ENCODE assay signal across 26 mouse cellular contexts in genomic region chr3:129824891-129825290, GRCm38 (mm10). TPM values are rescaled to one million over a fixed set of nuclear protein-coding genes. Genes with fewer than 3 reads are reported as not detected.
DNase-seq lines count a peak whose midpoint lies in the region; TF ChIP-seq lines count a peak whose summit lies in the region.
"Had no signal": no experiment of that assay in that cellular context is flagged by ENCODE, and none has a peak within 500 bp of the region (broad histone marks: within the 10 kb centered on the region; RNA-seq: fewer than 3 reads in every experiment).

No protein-coding gene starts in this region.

- H3K27ac ChIP-seq in CH12.LX (ENCODE audit: insufficient read depth, low read depth) (no peak overlapping the region), ES-E14 (ENCODE audit: insufficient read depth, low read depth, low read length, poor library complexity, severe bottlenecking) (no peak overlapping the region)
- H3K27ac ChIP-seq in cerebellum, adult 2 months (ENCODE audit: insufficient read depth, low read length): no peak overlapping the region

- H3K36me3 ChIP-seq in CH12.LX (replicated peaks in 1 of 2; ENCODE audit: control insufficient read depth in 1 of 2, insufficient read depth in 1 of 2, low read length in 1 of 2) (peaks cover 38 to 90% of the 10 kb centered on the region in 2 experiments), ES-E14 (ENCODE audit: control insufficient read depth, insufficient read depth, low read length, poor library complexity, severe bottlenecking) (peaks cover 24% of the 10 kb centered on the region)

- 90% methylated on average over 10 of the region's 10 CpGs for WGBS in cerebellum, adult 2 months

- no peak overlapping the region for H3K4me3 ChIP-seq in CH12.LX (replicated peaks in 1 of 3; ENCODE audit: low read depth in 2 of 3, low read length in 2 of 3, poor library complexity in 1 of 3)
- no peak overlapping the region for H3K4me3 ChIP-seq in ES-E14 (ENCODE audit: insufficient read depth in 1 of 2, low read depth in 1 of 2, low read length in 2 of 2, poor library complexity in 1 of 2, severe bottlenecking in 1 of 2)
- no peak overlapping the region for H3K4me3 ChIP-seq in cerebellum, adult 2 months (replicated peaks; ENCODE audit: insufficient read depth, low read depth, low read length)

- dilution Hi-C loops in CH12.LX (cut with MboI; ENCODE audit: extremely low pct_ligation_motif_present, extremely low pct_unique_long_range_greater_than_20kb, low sequenced_read_pairs): no loop called here

- H3K4me1 ChIP-seq in CH12.LX (ENCODE audit: control insufficient read depth in 1 of 2, insufficient read depth in 2 of 2): peaks cover 9 to 27% of the 10 kb centered on the region in 2 experiments
- peaks cover 2 to 5% of the 10 kb centered on the region in 2 experiments; a peak in 2 of 4 replicates for H3K4me1 ChIP-seq in ES-E14 (ENCODE audit: control insufficient read depth in 2 of 2, insufficient read depth in 2 of 2, low read length in 2 of 2, poor library complexity in 1 of 2)
- no peaks in the 10 kb centered on the region for H3K4me1 ChIP-seq in cerebellum, adult 2 months (ENCODE audit: control insufficient read depth, insufficient read depth, low read length)

- no peak for TF ChIP-seq POLR2A in CH12.LX (IDR thresholded peaks at IDR 0.05; ENCODE audit: low read depth, low read length)
- no peak for TF ChIP-seq POLR2A in cerebellum, adult 2 months (IDR thresholded peaks at IDR 0.05; ENCODE audit: borderline replicate concordance, insufficient read depth, low read length)

- no peak for TF ChIP-seq EP300 in CH12.LX (IDR thresholded peaks at IDR 0.05; ENCODE audit: low read length)

- peaks cover 33% of the 10 kb centered on the region for H3K79me2 ChIP-seq in CH12.LX (replicated peaks; ENCODE audit: control insufficient read depth, extremely low read depth, insufficient read depth, poor library complexity, severe bottlenecking)

- H3K9me3 ChIP-seq in CH12.LX (replicated peaks; ENCODE audit: low read length) (no peaks in the 10 kb centered on the region), ES-E14 (ENCODE audit: control insufficient read depth, insufficient read depth, low read depth, low read length) (no peaks in the 10 kb centered on the region)
- H3K9me3 ChIP-seq: G1E had no signal

- H3K4me2 ChIP-seq in CH12.LX (ENCODE audit: insufficient read depth, low read depth, poor library complexity, severe bottlenecking): no peak overlapping the region

- intact Hi-C loops in heart, postnatal 36 days (cut with DNase I): loop anchor here (5.0 kb wide), 1 partner anchor 288 kb away; no protein-coding TSS in a partner anchor

- no peak for TF ChIP-seq CTCF in CH12.LX (conservative IDR thresholded peaks at IDR 0.05 in 1 of 2, IDR thresholded peaks at IDR 0.05 in 1 of 2; ENCODE audit: low read depth in 2 of 2, low read length in 2 of 2)
- TF ChIP-seq CTCF in cerebellum, adult 2 months (IDR thresholded peaks at IDR 0.05; ENCODE audit: borderline replicate concordance, insufficient read depth, low read depth, low read length): no peak

- no peak for TF ChIP-seq RAD21 in CH12.LX (IDR thresholded peaks at IDR 0.05; ENCODE audit: low read depth, low read length)

- H3K9ac ChIP-seq in CH12.LX (ENCODE audit: insufficient read depth, low read depth) (no peak overlapping the region), ES-E14 (ENCODE audit: insufficient read depth, low read depth, low read length, poor library complexity, severe bottlenecking) (no peak overlapping the region)

- peak; percentile 61 for DNase-seq in heart, adult 11 months
- DNase-seq in heart, postnatal 36 days: no peak
- DNase-seq in CH12.LX (ENCODE audit: extremely low read depth): no peak
- DNase-seq in ES-E14 (ENCODE audit: low read depth, low spot score): no peak
- DNase-seq in cerebellum, adult 2 months: no peak
- DNase-seq in cerebellum, adult 9-10 months: no peak
- DNase-seq: adrenal gland, adult 8-10 months; B cell, adult 2 months; cerebellum, adult 11 months; cerebellum, adult 11-12 months; cerebellum, adult 18-20 months; cerebellum, adult 8-10 months; cerebellum, adult 9-11 months had no signal

- in situ Hi-C loops in CH12.LX (cut with MboI; ENCODE audit: low pct_ligation_motif_present, low pct_unique_long_range_greater_than_20kb, low sequenced_read_pairs) (no loop called here), ES-E14 (cut with MboI; ENCODE audit: low sequenced_read_pairs in 2 of 2, unreplicated experiment in 2 of 2) (no loop called here)

- H3K27me3 ChIP-seq in CH12.LX (replicated peaks): no peaks in the 10 kb centered on the region
- no peaks in the 10 kb centered on the region for H3K27me3 ChIP-seq in cerebellum, adult 2 months (ENCODE audit: control insufficient read depth, insufficient read depth, low read length)
- H3K27me3 ChIP-seq: Patski had no signal

TF ChIP-seq in CH12.LX, 34 proteins besides CTCF, POLR2A, EP300 and RAD21:
- TF ChIP-seq MAFK (IDR thresholded peaks at IDR 0.05; ENCODE audit: insufficient replicate concordance, low read length) (0 out of 2 replicates have a peak, but pooled peaks have one; percentile 5), GABPA (IDR thresholded peaks at IDR 0.05; ENCODE audit: insufficient replicate concordance, low read depth, low read length) (no peak)

TF ChIP-seq in ES-E14, 5 proteins besides CTCF, POLR2A, EP300 and RAD21:
- no peak for TF ChIP-seq CHD2 (IDR thresholded peaks at IDR 0.05; ENCODE audit: low read depth, low read length)
- TF ChIP-seq ZNF384 (IDR thresholded peaks at IDR 0.05; ENCODE audit: low read depth, low read length): no peak
- TF ChIP-seq MAFK (IDR thresholded peaks at IDR 0.05; ENCODE audit: insufficient read depth, low read depth, low read length): 0 out of 2 replicates have a peak, but pooled peaks have one; percentile 34
- TF ChIP-seq HCFC1 (IDR thresholded peaks at IDR 0.05; ENCODE audit: borderline replicate concordance, insufficient read depth, low read length): no peak
- no peak for TF ChIP-seq ZC3H11A (IDR thresholded peaks at IDR 0.05; ENCODE audit: borderline replicate concordance, low read depth, low read length)

RNA-seq across cellular contexts. Expression of gene Rrh, which starts 2.5 kb away (rescaled TPM):
- total RNA-seq in heart, postnatal 36 days (2021): not detected
- total RNA-seq in CH12.LX (2012; rRNA removed) (0.08 and 0.17 TPM in 2 replicates), CH12.LX (2014; rRNA removed) (not detected in 2 replicates), ES-E14 (2012; rRNA removed) (0.94 and 2.6 TPM in 2 replicates)
- polyA plus RNA-seq in CH12.LX (2012; ENCODE audit: insufficient read length, low read depth): 0.14 and 0.30 TPM in 2 replicates
- 0.77 and 0.79 TPM in 2 replicates for polyA plus RNA-seq in cerebellum, adult 2 months (2012; rRNA removed)
- total RNA-seq: adrenal gland, adult 18-20 months; adrenal gland, postnatal 36 days had no signal
- polyA plus RNA-seq: activated CD4-positive, CD25-positive, alpha-beta regulatory T cell, adult 4 months; adrenal gland, adult 2 months; G1E had no signal

RNA-seq across cellular contexts. Expression of gene Gar1, which starts 6.3 kb away (rescaled TPM):
- total RNA-seq in heart, postnatal 36 days (2021): 10 to 100 TPM; 13.8 to 21.3 TPM
- total RNA-seq in CH12.LX (2012; rRNA removed): 90.7 and 111 TPM in 2 replicates
- total RNA-seq in CH12.LX (2014; rRNA removed): 45.7 and 47.3 TPM in 2 replicates
- polyA plus RNA-seq in CH12.LX (2012; ENCODE audit: insufficient read length, low read depth): 363 and 381 TPM in 2 replicates
- 62.7 and 79.1 TPM in 2 replicates for total RNA-seq in ES-E14 (2012; rRNA removed)
- 33.8 and 38.3 TPM in 2 replicates for polyA plus RNA-seq in cerebellum, adult 2 months (2012; rRNA removed)

RNA-seq across cellular contexts. Expression of gene Cfi, which starts 10.8 kb away (rescaled TPM):
- total RNA-seq in heart, postnatal 36 days (2021): 1 to 10 TPM in 1 of 2 experiments, under 1 TPM in 1; 0.92 to 1.1 TPM
- total RNA-seq in CH12.LX (2012; rRNA removed) (0.04 TPM in 1 of 2 replicates, not detected in the other), CH12.LX (2014; rRNA removed) (not detected in 2 replicates), ES-E14 (2012; rRNA removed) (not detected in 2 replicates)
- 0.14 TPM in 1 of 2 replicates, not detected in the other for polyA plus RNA-seq in CH12.LX (2012; ENCODE audit: insufficient read length, low read depth)
- polyA plus RNA-seq in cerebellum, adult 2 months (2012; rRNA removed): 0.06 and 0.15 TPM in 2 replicates
- total RNA-seq: adrenal gland, adult 8-10 months; adrenal gland, postnatal 25 days; G1E; MEL had no signal
- polyA plus RNA-seq: activated CD4-positive, CD25-positive, alpha-beta regulatory T cell, adult 4 months; C2C12; CD4-positive, CD25-positive, alpha-beta regulatory T cell, adult 4 months; G1E had no signal

RNA-seq across cellular contexts. Expression of gene Lrit3, which starts 21.1 kb away (rescaled TPM):
- not detected for total RNA-seq in heart, postnatal 36 days (2021)
- not detected in 2 replicates for total RNA-seq in CH12.LX (2012; rRNA removed)
- total RNA-seq in CH12.LX (2014; rRNA removed): not detected in 2 replicates
- not detected in 2 replicates for polyA plus RNA-seq in CH12.LX (2012; ENCODE audit: insufficient read length, low read depth)
- total RNA-seq in ES-E14 (2012; rRNA removed): not detected in 2 replicates
- 0.29 and 0.46 TPM in 2 replicates for polyA plus RNA-seq in cerebellum, adult 2 months (2012; rRNA removed)
- total RNA-seq: adrenal gland, adult 18-20 months; adrenal gland, adult 2 months; adrenal gland, adult 8-10 months; adrenal gland, postnatal 10 days; adrenal gland, postnatal 14 days; adrenal gland, postnatal 25 days; adrenal gland, postnatal 36 days; adrenal gland, postnatal 4 days; MEL had no signal
- polyA plus RNA-seq: activated CD4-positive, CD25-positive, alpha-beta regulatory T cell, adult 4 months; adrenal gland, adult 2 months; C2C12; CD4-positive, CD25-positive, alpha-beta regulatory T cell, adult 4 months; G1E; Patski had no signal

RNA-seq across cellular contexts. Expression of gene Pla2g12a, which starts 53.5 kb away (rescaled TPM):
- 10 to 100 TPM; 41.2 to 53.0 TPM for total RNA-seq in heart, postnatal 36 days (2021)
- total RNA-seq in CH12.LX (2012; rRNA removed) (38.4 and 50.2 TPM in 2 replicates), CH12.LX (2014; rRNA removed) (78.3 and 81.6 TPM in 2 replicates), ES-E14 (2012; rRNA removed) (37.3 and 55.3 TPM in 2 replicates)
- 58.6 and 62.1 TPM in 2 replicates for polyA plus RNA-seq in CH12.LX (2012; ENCODE audit: insufficient read length, low read depth)
- polyA plus RNA-seq in cerebellum, adult 2 months (2012; rRNA removed): 30.8 and 32.3 TPM in 2 replicates
